Mouse (Mus musculus) c-Kit-positive CD71-negative TER-119-negative erythroid progenitor cells, embryonic 14.5 days (primary cell): ENCODE measurements around the gene Nap1l5.

Experiments used
- DNase-seq: peaks from one replicate; pipeline ENCODE4 v3.0.0-alpha.2; 2013; ENCODE audit warnings: low read depth

The Nap1l5 gene

DNA sequence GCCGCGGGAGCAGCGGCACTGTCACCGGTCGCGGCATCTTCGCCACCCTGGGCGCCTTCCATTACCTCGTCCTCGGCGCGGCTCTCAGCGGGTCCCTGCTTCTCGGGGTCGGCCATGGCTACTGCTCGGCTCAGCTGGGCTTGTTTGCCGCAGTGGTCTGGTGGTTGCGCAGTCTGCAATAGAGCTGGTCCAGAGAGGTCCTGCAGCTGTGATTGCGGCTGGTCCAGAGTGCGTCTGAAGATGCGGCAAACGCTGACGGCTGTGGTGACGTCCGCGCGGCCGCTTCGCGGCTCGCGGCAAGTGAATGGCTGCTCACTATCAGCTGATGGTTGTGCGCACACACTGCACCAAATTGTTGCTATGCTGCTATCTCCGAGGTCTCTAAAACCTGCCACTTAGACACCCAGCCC, at the start of gene Nap1l5:
Gene Nap1l5, minus strand, starts transcription at position 225 of the 410 bp plus-strand sequence.
- DNase-seq = no peak

DNA sequence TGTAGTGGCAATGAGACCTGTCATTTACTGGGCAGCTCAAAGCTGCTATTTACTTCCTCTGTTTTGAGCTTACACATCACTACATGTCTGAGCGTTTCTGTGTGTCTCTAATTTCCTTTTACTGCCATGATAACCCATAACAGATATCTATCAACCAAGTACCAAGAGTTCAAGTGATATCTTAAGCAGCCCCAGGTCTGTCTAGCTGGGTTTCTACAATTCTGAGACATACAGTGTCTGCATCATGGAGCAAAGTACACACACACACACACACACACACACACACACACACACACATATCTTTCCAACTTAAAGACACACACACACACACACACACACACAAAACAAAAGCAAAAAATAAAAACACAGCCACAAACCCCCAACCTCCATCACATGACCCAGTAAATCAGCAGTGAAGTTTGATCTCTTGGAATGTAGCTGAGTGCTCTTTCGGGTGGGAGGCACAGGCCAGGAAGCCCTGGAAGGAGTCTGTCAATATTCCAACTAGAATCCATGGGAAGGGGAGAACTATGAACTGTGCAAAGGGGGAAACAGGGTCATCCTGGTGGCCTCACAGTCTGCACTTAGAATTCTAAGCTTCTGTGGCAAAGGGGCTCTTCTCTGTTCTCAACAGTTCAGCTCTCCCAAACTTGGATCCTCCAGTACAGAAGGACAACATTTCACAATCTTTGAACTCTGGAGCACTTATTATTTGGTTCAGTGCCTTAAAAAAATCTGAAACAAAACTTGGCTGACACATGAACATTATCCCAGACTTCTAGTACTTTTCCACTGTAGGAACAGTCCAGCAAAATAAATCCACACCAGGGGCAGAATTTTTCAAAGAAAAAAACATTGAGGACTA, 44.5 kb upstream of the Nap1l5 start:
- no peak for DNase-seq

DNA sequence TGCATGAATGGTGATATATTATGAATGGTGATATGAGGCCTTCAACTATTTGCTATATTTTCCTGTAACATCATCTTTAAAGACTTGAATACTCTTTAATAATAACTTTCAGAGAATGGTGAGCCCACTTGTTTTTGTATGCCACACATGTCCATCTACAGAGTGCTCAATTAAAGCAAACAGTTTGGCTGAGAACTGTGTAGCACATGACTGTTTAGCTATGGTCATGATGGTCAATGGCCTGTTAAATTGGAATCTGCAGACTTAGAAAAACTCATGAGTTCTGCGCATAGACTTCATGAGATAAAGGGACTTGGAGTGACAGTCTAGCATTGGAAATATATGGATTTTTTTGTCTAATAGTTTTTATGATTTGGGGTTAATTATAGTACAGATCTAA, 43.5 kb upstream of the Nap1l5 start:
- no peak for DNase-seq

DNA sequence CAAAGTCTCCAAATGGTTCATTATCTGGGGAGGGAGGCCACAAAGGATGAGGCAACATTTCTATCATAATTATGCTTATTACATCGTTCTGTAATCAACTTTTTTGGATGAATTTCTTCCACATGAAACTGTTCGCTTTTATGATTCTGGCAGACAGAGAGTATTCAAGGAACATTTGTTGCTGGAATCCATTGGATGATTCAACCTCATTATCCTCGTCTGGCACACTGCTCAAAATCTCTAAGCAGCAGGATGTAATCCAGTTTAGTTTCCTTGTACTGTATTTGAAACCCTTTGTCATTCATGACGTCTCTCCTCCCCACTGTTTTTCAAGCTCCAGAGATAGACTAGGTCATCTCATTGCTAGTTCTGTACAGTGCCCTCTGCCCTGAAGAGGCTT, 40.0 kb upstream of the Nap1l5 start:
- DNase-seq = no peak

DNA sequence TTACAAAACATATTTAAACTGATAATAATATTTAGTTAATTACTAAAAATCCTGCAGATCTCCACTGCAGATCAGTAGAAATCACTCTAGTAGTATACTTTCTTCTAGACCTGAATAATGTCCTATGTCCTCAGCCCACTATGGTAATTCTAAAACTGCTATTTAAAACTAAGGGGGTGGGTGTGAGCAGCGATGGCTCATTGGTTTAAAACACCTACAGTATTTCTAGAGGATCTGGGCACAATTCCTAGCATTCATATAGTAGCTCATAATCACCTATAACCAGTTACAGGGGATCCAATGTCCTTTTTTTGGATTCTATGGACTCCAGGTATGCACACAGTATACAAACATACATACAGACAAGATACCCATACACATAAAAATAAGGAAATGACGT, 39.4 kb upstream of the Nap1l5 start:
- DNase-seq = no peak

DNA sequence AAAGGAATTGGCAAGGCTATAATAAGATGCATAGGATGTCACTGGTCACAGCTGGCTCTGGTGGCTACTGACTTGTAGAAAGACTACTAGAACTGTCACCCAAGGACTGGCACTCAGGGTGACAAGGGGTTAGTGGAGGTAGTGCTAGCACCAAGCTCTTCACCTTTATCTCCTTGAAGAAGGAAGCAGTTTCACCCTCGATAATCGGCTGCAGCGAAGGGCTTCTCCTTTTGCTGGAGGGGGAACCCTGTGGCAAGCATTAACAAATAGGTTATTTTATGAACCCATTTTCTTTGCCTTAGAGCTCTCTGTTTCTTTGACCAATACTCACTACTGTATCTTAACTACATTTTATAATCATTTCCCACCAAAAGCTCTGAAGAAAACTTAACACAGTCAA, 37.1 kb upstream of the Nap1l5 start:
- no peak for DNase-seq

DNA sequence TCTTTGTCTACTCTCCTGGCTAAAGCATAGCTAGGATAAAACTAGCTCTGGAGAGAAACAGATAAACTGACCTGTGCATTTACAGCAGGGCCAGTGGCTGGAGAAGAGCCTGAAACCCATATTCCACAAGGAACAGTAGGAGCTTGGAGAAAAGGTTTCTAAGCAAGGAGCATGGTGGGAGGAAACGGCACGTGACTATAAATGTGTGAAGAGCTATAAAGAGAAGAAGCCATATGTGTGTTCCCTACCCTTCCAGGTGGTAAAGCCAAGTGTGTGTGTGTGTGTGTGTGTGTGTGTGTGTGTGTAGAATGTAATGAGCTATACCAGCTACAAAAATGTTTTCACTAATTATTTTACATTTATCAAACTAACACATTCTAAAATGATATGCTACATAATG, 35.4 kb upstream of the Nap1l5 start:
- DNase-seq = no peak

DNA sequence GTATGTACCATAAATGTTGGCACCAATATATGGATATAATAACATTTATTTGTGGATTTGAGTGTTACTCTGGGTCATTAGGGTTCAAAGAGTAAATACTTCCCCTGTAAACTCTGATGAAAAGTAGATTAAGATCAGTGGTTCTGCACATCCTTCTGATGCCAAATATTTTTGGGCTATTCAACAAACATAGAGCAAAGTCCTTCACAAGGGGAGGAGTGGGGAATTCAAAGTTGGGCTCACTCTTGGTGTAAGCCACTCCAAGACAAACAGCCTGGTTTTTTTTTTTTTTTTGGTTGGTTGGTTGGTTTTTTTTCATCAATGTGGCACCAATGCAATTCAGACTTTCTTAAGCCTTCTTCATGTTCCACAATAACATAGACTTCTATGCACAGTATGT, 30.9 kb upstream of the Nap1l5 start:
- no peak for DNase-seq

DNA sequence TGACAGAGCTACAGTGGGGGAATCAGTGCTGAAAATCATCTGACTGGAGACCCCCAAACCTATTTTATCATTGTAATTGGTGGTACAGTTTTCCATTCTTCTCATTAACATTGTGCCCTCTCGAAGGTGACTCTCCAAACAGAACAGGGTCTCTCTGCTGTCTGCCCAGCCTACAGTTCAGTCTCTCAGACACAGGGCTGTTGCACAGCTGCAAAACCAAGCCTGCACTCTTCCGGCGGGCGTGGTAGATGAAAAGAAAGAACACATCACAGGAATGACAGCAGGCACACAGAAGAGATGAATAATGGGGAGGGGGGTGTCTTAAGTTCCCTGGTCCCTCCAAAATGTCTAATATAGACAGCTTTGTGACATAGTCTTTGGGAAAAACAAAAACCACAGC, 27.3 kb upstream of the Nap1l5 start:
- DNase-seq = no peak

DNA sequence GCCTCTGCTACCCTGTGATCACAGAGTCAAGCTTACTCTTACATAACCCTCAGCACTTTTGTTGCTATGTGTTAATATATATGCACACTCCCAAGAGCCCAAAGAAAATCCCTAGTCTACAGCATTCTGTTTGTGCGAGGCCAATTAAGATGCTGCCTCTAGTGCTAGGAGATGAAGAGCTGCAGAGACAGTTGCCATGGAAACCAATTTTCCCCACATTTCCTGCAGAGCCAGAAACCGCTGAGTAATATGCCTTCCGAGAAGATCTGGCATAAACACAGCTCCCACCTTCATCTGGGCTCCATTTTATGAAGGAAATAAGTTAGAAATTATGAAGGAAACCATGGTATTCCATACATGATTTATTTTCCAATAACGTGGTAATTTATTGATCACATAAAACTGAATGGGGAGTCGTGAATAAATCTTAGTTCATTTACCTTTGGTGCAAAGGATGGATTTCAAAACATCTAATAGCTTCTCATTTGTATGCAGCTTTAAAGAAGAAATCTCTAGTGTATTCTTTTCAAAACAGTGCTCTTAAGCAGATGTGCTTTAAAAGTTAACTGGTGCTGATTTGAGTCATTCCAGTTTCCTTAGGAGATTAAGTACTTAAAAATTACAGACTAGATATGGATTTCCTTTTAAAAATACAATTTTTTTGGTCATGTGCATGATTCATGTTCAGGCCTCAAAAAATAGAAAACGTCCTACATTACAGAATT, 26.5 kb upstream of the Nap1l5 start:
- DNase-seq = no peak

DNA sequence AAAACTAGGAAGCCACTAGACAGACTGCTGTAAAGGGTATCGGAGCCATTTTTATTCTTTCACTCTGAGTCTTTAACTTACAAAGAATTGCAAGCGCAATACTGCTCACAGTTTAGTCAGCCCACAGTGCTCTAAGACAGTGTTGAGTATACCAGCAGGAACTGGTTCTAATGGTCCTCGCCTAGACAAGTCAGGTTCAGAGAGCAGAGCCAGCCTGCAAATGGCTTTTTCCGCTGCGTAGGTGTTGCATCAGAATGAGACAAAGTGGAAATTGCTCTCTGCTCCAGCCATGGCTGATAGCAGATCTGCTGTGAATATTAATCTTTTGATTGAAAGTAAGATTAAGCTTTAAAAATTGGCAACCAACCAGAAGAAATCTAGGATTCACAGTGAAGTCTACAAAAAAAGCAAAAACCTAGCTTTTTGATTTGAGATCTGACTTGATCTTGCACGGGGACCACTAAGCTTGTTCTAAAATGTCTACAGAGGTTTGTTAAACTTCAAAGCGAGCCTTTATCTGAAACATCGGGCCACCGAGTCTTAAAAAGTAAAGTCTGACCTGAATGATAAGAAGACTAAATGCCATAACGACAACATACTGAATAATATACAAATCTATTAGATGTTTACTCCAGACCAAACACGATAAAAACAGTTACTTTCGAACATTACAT, 25.8 kb upstream of the Nap1l5 start:
- no peak for DNase-seq

DNA sequence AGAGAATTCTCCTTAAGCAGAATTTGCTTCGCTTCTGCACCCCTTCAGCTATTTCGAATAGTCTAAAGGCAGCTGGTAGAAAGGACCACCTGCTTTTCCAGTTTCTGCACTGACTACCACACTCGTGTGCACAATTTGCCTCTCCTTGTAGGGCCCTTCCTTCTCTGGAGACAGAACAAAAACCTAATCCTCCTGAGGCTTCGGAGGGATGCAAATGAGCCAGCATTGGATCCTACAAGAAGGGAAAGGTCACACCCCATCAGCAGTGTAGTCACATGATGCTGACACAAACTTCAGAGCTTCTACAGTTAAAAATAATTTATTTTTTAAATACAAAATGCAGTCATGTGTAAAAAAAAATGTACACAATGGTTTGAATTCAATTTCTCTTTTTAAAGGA, 24.3 kb upstream of the Nap1l5 start:
- DNase-seq = no peak

DNA sequence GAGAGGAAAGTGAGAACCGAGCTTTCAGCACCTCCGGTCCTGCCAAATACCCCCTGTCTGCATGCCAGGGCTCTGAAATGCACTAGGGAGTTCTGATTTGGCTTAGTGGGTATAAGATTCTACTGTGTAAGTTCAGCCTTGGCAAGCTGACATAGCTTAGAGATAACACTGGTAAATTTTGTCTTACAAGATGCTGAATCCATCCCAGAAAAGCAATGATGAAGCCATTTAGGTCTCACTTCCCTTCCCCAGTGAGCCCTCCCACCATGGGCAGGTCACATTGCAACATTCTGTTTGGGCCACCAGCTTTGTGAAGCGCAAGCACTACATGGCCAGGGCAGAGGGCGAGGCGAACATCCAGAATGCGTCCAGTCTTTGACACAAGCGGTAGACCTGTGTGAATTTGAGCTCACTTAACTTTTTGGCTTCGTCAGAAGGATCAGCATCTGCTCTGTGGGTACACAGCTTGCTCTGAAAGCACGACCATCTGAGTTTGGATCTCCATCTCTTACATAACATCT, 23.1 kb upstream of the Nap1l5 start:
- no peak for DNase-seq

DNA sequence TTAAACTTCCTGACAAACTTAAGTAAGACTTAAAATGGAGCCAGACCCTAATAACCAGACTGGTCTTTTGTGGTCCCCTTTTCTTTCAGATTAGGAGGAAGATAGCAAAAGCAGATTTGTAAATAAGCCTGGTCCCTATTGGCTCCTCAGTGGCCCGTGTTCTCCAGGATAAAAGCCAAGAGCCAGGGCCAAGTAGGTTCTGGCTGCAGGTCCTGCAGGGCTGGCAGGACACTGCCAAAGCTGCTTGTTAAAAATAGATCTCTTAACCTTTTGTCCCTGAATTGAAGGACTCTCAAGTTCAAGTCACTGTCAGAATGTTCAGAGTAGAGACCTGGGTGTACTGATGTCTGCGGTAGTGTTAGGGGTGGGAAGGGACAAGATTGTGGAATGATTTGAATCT, 21.0 kb upstream of the Nap1l5 start:
- no peak for DNase-seq

DNA sequence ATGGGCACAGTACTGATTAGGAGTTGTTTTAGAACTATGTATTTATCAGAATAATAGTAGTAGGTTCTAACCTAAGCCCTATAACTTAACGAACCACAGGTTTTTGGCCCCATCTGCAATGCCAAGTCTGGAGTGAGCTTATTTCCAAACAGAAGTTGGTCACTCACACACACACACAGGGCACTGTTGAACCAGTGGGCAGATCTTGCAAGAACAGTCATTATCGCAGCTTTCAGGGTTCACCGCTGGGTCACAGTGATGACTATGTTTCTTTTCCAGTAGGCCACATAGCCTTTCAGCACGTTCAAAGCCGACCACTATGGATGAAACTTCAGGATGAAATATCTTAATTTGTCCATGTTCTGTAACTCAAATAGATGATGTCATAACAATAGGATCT, 15.6 kb upstream of the Nap1l5 start:
- DNase-seq = no peak

DNA sequence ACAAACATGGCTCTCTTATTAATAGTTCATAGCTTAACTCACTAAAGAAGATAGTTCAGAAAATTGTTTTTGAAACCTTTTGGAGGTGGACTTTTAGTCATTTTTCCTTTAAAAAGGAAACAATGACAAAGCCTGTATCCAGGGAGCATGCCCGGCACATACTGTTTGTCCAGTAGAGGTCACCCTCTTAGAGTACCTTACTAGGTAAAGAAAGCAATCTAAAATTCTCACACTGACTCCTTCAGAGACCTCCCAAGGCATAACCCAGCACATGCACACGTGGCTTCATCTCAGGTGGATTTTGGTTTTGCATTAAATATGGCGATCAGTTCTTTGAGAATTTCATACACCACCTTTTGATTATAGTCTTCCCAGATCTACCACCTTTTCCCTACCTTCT, 14.7 kb upstream of the Nap1l5 start:
- no peak for DNase-seq

DNA sequence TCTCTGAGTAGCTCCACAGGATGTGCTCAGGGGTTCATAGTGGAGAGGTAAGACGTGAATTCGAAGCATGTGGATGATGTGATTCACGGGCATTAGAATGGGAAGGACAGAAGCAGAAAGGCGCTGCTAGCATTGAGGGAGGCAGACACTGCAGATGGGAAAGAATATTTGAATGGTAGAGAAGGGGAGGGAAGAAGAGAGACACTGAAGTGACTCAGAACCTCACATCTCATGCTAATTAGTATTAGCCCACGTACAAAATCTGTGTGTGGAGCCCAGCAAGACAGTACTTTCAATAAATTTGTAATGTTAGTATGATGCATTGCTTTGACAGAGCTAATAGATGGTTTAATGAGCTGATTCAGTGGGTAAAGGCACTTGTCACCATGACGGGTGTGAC, 13.9 kb upstream of the Nap1l5 start:
- no peak for DNase-seq

DNA sequence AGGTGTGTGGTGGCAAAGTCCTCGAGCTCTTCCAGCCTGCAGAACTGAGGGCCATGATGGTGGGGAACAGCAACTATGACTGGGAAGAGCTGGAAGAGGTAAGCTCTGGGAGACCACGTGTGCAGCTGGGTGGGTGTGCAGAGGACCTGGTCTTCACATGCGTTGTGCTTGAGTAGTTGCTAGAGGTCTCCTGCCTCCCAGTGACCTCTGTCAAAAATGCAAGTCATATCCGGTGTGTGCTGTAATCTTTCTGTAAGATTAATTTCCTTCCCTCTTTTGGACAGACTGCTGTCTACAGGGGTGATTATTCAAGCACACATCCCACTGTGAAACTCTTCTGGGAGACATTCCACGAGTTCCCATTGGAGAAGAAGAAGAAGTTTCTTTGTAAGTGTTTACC, 9.6 kb upstream of the Nap1l5 start:
- DNase-seq = no peak

DNA sequence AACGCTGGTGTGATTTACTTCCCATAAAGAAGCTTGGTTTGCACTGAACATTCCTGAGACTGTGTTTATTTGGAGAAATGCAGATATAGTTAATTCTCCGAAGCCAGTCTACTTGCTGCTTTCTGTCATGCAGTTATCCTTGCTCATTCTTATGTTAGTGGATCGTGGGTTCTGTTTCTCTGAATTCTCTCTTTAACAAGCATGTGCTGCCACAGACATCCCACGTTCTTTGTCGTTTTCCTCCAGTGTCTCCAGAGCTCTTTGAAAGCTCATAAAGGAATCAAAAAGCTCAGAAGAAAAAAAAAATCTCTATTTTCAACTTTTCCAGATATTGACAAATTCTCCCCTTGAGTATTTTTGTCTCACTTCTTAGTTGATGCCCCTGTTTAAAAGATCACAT, 7.1 kb upstream of the Nap1l5 start:
- no peak for DNase-seq

DNA sequence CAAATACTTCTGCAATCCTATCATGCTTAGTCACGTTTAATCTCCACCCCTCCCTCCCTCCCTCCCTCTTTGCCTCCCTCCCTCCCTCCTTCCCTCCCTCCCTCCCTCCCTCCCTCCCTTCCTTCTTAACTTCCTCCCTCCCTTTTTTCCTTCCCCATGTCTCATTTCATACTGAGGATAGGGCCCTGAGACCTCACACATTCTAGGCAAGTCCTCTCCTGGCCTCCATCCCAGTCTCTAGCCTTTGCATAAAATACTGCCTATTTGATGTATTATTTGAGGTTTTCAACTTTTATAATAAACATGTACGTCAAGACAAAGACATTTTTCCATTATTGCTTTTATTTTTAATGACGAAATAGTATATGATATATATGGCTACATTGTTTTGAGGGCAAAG, 6.7 kb upstream of the Nap1l5 start:
- no peak for DNase-seq

DNA sequence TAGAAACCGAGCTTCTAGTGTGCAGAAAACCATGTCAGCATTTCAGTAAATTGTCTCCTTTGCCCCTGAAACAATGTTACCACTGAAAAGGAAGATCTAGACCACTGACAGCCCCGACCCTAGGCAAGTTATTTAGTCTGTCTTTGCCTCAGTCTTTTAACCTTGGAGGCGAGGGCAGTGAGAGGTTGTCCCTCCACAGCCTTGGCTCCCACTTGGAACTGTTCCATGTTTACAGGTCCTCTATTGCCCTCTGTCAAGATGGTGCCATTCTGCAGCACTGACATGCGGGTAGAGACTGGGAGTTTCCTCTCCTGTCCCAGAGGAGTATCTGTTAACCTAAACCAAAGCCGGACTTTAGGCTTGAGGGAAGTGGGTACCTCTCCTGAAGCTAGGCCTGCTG, 6.0 kb upstream of the Nap1l5 start:
- DNase-seq = no peak

DNA sequence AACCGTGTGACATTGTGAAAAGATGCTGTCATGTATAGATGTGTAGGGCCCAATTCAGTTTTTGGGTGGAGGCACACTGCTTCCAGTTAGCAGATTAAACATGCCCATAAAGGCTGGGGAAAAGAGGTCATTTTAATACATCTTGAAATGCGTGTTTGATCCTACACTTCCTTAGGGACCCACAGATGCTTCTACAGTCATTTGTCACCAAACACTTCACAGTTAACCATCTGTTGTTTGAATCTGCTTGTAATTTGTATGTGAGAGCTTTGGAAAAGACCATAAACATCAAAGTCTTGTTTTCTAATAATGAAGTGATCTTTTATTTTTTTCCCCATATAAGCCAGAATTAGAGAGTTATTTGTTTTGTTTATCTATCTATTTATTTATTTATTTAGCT, 915 bp upstream of the Nap1l5 start:
- DNase-seq = no peak

DNA sequence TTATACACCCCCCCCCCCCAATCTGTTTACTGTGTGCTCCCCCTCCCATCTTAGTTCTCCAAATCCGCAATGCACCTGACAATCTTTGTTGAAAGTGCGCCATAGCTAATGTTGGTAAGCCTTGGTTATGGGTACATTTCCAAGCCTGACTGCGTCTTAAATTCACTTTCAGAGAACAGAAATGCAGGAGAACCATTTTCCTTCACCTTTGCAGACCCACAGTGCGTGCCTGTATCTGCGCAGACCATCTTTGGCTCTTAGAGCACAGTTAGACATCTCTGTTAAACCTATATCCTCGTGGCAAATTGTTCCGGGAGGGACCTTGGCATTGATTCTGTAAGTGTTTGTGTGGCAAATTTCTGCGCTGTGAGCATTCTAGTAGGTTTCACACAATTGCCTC, 460 bp upstream of the Nap1l5 start:
- DNase-seq = no peak
